In genomic region chr2:166264756-166265155, GRCm38 (mm10) we compare ENCODE assay signal across 22 mouse cellular contexts.
DNase-seq lines count a peak whose midpoint lies in the region; ATAC-seq lines count a peak whose summit lies in the region.
"Had no signal": no experiment of that assay in that cellular context is flagged by ENCODE, and none has a peak within 500 bp of the region (broad histone marks: within the 10 kb centered on the region; RNA-seq: fewer than 3 reads in every experiment).

No protein-coding gene starts in this region.

- H3K4me3 ChIP-seq in forebrain, embryonic 10.5 days: no peak overlapping the region
- no peak overlapping the region for H3K4me3 ChIP-seq in forebrain, embryonic 11.5 days (ENCODE audit: low read depth, low read length)
- H3K4me3 ChIP-seq in embryonic facial prominence, embryonic 10.5 days: no peak overlapping the region
- H3K4me3 ChIP-seq: embryonic facial prominence, embryonic 15.5 days; forebrain, embryonic 13.5 days; heart, embryonic 10.5 days; megakaryocyte, embryonic 14.5 days had no signal

- no peaks in the 10 kb centered on the region for H3K36me3 ChIP-seq in forebrain, embryonic 10.5 days (replicated peaks)
- no peaks in the 10 kb centered on the region for H3K36me3 ChIP-seq in forebrain, embryonic 11.5 days (ENCODE audit: control insufficient read depth, insufficient read depth, low read length)
- H3K36me3 ChIP-seq in embryonic facial prominence, embryonic 10.5 days (replicated peaks): no peaks in the 10 kb centered on the region
- H3K36me3 ChIP-seq: embryonic facial prominence, embryonic 15.5 days; heart, embryonic 10.5 days had no signal

- no peaks in the 10 kb centered on the region for H3K9me3 ChIP-seq in forebrain, embryonic 10.5 days
- H3K9me3 ChIP-seq in forebrain, embryonic 11.5 days (ENCODE audit: control insufficient read depth, low read length): no peaks in the 10 kb centered on the region
- H3K9me3 ChIP-seq in embryonic facial prominence, embryonic 10.5 days: no peaks in the 10 kb centered on the region
- H3K9me3 ChIP-seq: embryonic facial prominence, embryonic 15.5 days; forebrain, embryonic 13.5 days; heart, embryonic 10.5 days had no signal

- no peak overlapping the region for H3K9ac ChIP-seq in forebrain, embryonic 11.5 days (ENCODE audit: low read length)
- H3K9ac ChIP-seq: embryonic facial prominence, embryonic 15.5 days; forebrain, embryonic 13.5 days; liver, embryonic 14.5 days had no signal

- 0 out of 2 replicates have a peak overlapping the region, but pooled peaks have one; percentile 56 for H3K27ac ChIP-seq in forebrain, embryonic 10.5 days
- no peak overlapping the region for H3K27ac ChIP-seq in forebrain, embryonic 11.5 days (ENCODE audit: low read depth, low read length)
- peak overlapping the region; percentile 70; the same call in 1 of the 2 replicates for H3K27ac ChIP-seq in embryonic facial prominence, embryonic 10.5 days (replicated peaks)
- H3K27ac ChIP-seq: embryonic facial prominence, embryonic 15.5 days; forebrain, embryonic 13.5 days; heart, embryonic 10.5 days; liver, embryonic 14.5 days had no signal

- peaks cover 37% of the 10 kb centered on the region for H3K4me1 ChIP-seq in forebrain, embryonic 10.5 days
- H3K4me1 ChIP-seq in forebrain, embryonic 11.5 days (replicated peaks; ENCODE audit: control insufficient read depth, insufficient read depth, low read length): 0 out of 2 replicates have a peak, but pooled peaks cover 2% of the 10 kb centered on the region
- H3K4me1 ChIP-seq in embryonic facial prominence, embryonic 10.5 days: peaks cover 46% of the 10 kb centered on the region

- no peak for DNase-seq in forebrain, embryonic 10.5 days (ENCODE audit: extremely low spot score, low spot score)
- no peak for DNase-seq in forebrain, embryonic 11.5 days (ENCODE audit: low spot score)
- peak; percentile 12 for DNase-seq in CD4-positive helper T cell, adult 2 months (ENCODE audit: low read depth, low spot score)
- no peak for DNase-seq in embryonic facial prominence, embryonic 10.5 days (ENCODE audit: low spot score)
- DNase-seq in thymus, adult 18-20 months: peak; percentile 19 to 50
- DNase-seq in urinary bladder, postnatal 10 days (ENCODE audit: low spot score): no peak
- DNase-seq in kidney, postnatal 10 days: no peak
- no peak for DNase-seq in ovary, adult 18-20 months (ENCODE audit: low spot score)
- DNase-seq: B cell, adult 2 months; cerebellum, adult 2 months; heart, postnatal 10 days; kidney, adult 9 months; layer of hippocampus, postnatal 36 days; left cerebral cortex, postnatal 4 days; right cerebral cortex, postnatal 14 days had no signal

- H3K4me2 ChIP-seq in forebrain, embryonic 11.5 days (ENCODE audit: low read depth, low read length, severe bottlenecking): no peak overlapping the region
- H3K4me2 ChIP-seq: embryonic facial prominence, embryonic 15.5 days; forebrain, embryonic 13.5 days had no signal

- 91% methylated on average over 9 of the region's 9 CpGs for WGBS in forebrain, embryonic 10.5 days
- 94% methylated on average over 9 of the region's 9 CpGs for WGBS in forebrain, embryonic 11.5 days
- WGBS in embryonic facial prominence, embryonic 10.5 days: 91% methylated on average over 9 of the region's 9 CpGs

- peaks cover 13% of the 10 kb centered on the region for H3K27me3 ChIP-seq in forebrain, embryonic 10.5 days (ENCODE audit: poor library complexity, severe bottlenecking)
- H3K27me3 ChIP-seq in forebrain, embryonic 11.5 days (ENCODE audit: control insufficient read depth, insufficient read depth, low read length): no peaks in the 10 kb centered on the region
- H3K27me3 ChIP-seq in embryonic facial prominence, embryonic 10.5 days (replicated peaks; ENCODE audit: low read depth, poor library complexity, severe bottlenecking): peaks cover 11% of the 10 kb centered on the region
- H3K27me3 ChIP-seq: embryonic facial prominence, embryonic 15.5 days had no signal

- no peak for ATAC-seq in forebrain, embryonic 11.5 days (replicated peaks; ENCODE audit: low FRiP score)
- ATAC-seq: forebrain, embryonic 13.5 days; inflammation-experienced regulatory T-cells, adult 6 months; lung, postnatal 0 days had no signal

Comparison
In these comparisons a context has a peak if more than half of its experiments do, and no peak if none do; other contexts are left out.
1. DNase-seq: peak in CD4-positive helper T cell, adult 2 months (single experiment) and thymus, adult 18-20 months (2 of 2); none in forebrain, embryonic 10.5 days (single experiment), forebrain, embryonic 11.5 days (single experiment), embryonic facial prominence, embryonic 10.5 days (single experiment), urinary bladder, postnatal 10 days (single experiment), kidney, postnatal 10 days (single experiment) and ovary, adult 18-20 months (single experiment).